In genomic region chr11:36679361-36679760, GRCm38 (mm10) we compare ENCODE assay signal across 21 mouse cellular contexts.
DNase-seq lines count a peak whose midpoint lies in the region; ATAC-seq and TF ChIP-seq lines count a peak whose summit lies in the region.
"Had no signal": no experiment of that assay in that cellular context is flagged by ENCODE, and none has a peak within 500 bp of the region (broad histone marks: within the 10 kb centered on the region; RNA-seq: fewer than 3 reads in every experiment).

No protein-coding gene starts in this region.

- ATAC-seq in hindbrain, embryonic 14.5 days (ENCODE audit: low FRiP score), result no peak
- peak; percentile 53; the same call in 1 of the 2 replicates for ATAC-seq in midbrain, embryonic 14.5 days (ENCODE audit: low FRiP score, low TSS enrichment)
- ATAC-seq in kidney, embryonic 14.5 days (ENCODE audit: low FRiP score, low TSS enrichment), result no peak
- ATAC-seq: intestine, embryonic 16.5 days had no signal

- 70% methylated on average over 2 of the region's 2 CpGs for WGBS in hindbrain, embryonic 14.5 days
- 20% methylated on average over 2 of the region's 2 CpGs for WGBS in midbrain, embryonic 14.5 days
- WGBS in kidney, embryonic 14.5 days, result 93% methylated on average over 2 of the region's 2 CpGs

- H3K4me2 ChIP-seq in hindbrain, embryonic 14.5 days (replicated peaks), result peak overlapping the region; percentile 65; the same call in 1 of the 2 replicates
- H3K4me2 ChIP-seq in midbrain, embryonic 14.5 days (ENCODE audit: low read length), result peak overlapping the region; percentile 66
- H3K4me2 ChIP-seq in kidney, embryonic 14.5 days (replicated peaks; ENCODE audit: low read depth, low read length), result no peak overlapping the region
- H3K4me2 ChIP-seq: heart, embryonic 12.5 days had no signal

- DNase-seq in heart, adult 11 months, result peak; percentile 78
- no peak for DNase-seq in heart, postnatal 36 days
- no peak for DNase-seq in hindbrain, embryonic 14.5 days (ENCODE audit: low spot score)
- DNase-seq in midbrain, embryonic 14.5 days, result peak; percentile 58
- DNase-seq in adrenal gland, adult (ENCODE audit: inconsistent age in 2 of 2, low spot score in 1 of 2), result no peak
- DNase-seq in heart, postnatal 4 days, result no peak
- DNase-seq: adrenal gland, postnatal 36 days; B cell, adult 2 months; cerebellum, adult 18-20 months; gastrocnemius, adult 2 months; heart, postnatal 14 days; left cerebral cortex, postnatal 4 days; lung, adult 18-20 months; lung, postnatal 14 days; right cerebral cortex, postnatal 14 days; spleen, adult 18-20 months had no signal

- H3K4me3 ChIP-seq in cortical plate, adult 2 months (ENCODE audit: insufficient read depth, low read length), result no peak overlapping the region
- H3K4me3 ChIP-seq in hindbrain, embryonic 14.5 days (replicated peaks; ENCODE audit: low read length), result no peak overlapping the region
- no peak overlapping the region for H3K4me3 ChIP-seq in midbrain, embryonic 14.5 days (replicated peaks; ENCODE audit: low read depth, low read length)
- H3K4me3 ChIP-seq in kidney, embryonic 14.5 days (ENCODE audit: low read length), result no peak overlapping the region
- H3K4me3 ChIP-seq: embryonic facial prominence, embryonic 10.5 days; gastrocnemius, adult 2 months; heart, embryonic 12.5 days had no signal

- no peaks in the 10 kb centered on the region for H3K27me3 ChIP-seq in hindbrain, embryonic 14.5 days (ENCODE audit: control insufficient read depth, insufficient read depth, low read length)
- no peaks in the 10 kb centered on the region for H3K27me3 ChIP-seq in midbrain, embryonic 14.5 days (ENCODE audit: control insufficient read depth, insufficient read depth, low read length)
- 0 out of 2 replicates have a peak, but pooled peaks cover 3% of the 10 kb centered on the region for H3K27me3 ChIP-seq in kidney, embryonic 14.5 days (ENCODE audit: control insufficient read depth, insufficient read depth, low read length)
- H3K27me3 ChIP-seq: heart, embryonic 12.5 days had no signal

- no peak for TF ChIP-seq CTCF in cortical plate, adult 2 months (IDR thresholded peaks at IDR 0.05; ENCODE audit: extremely low read depth, insufficient read depth, low read length)

- TF ChIP-seq POLR2A in cortical plate, adult 2 months (IDR thresholded peaks at IDR 0.05; ENCODE audit: extremely low read depth, insufficient read depth, low read length), result no peak

- H3K4me1 ChIP-seq in cortical plate, adult 2 months (ENCODE audit: control insufficient read depth, insufficient read depth, low read length), result peaks cover 3% of the 10 kb centered on the region
- peaks cover 12% of the 10 kb centered on the region; the same call in 1 of the 2 replicates for H3K4me1 ChIP-seq in hindbrain, embryonic 14.5 days (replicated peaks; ENCODE audit: control insufficient read depth, insufficient read depth, low read length)
- H3K4me1 ChIP-seq in midbrain, embryonic 14.5 days (ENCODE audit: control insufficient read depth, insufficient read depth, low read length), result peaks cover 23% of the 10 kb centered on the region
- H3K4me1 ChIP-seq in kidney, embryonic 14.5 days (ENCODE audit: control insufficient read depth, insufficient read depth, low read length), result no peaks in the 10 kb centered on the region

- intact Hi-C loops in heart, postnatal 36 days (cut with DNase I), result no loop called here

- peak overlapping the region; percentile 73; the same call in 1 of the 2 replicates for H3K27ac ChIP-seq in cortical plate, adult 2 months (ENCODE audit: insufficient read depth, low read length)
- H3K27ac ChIP-seq in hindbrain, embryonic 14.5 days, result peak overlapping the region; percentile 93
- H3K27ac ChIP-seq in midbrain, embryonic 14.5 days (replicated peaks; ENCODE audit: low read depth, low read length), result peak overlapping the region; percentile 96
- H3K27ac ChIP-seq in kidney, embryonic 14.5 days (ENCODE audit: low read depth, low read length), result no peak overlapping the region
- H3K27ac ChIP-seq: embryonic facial prominence, embryonic 10.5 days; gastrocnemius, adult 2 months had no signal

- H3K36me3 ChIP-seq in hindbrain, embryonic 14.5 days (replicated peaks; ENCODE audit: control insufficient read depth, insufficient read depth), result no peaks in the 10 kb centered on the region
- H3K36me3 ChIP-seq in midbrain, embryonic 14.5 days (ENCODE audit: control insufficient read depth, insufficient read depth, low read length), result no peaks in the 10 kb centered on the region
- no peaks in the 10 kb centered on the region for H3K36me3 ChIP-seq in kidney, embryonic 14.5 days (ENCODE audit: control insufficient read depth, insufficient read depth, low read length)
- H3K36me3 ChIP-seq: embryonic facial prominence, embryonic 10.5 days; heart, embryonic 12.5 days had no signal

- H3K9ac ChIP-seq in hindbrain, embryonic 14.5 days, result no peak overlapping the region
- no peak overlapping the region for H3K9ac ChIP-seq in midbrain, embryonic 14.5 days (replicated peaks; ENCODE audit: low read length)
- no peak overlapping the region for H3K9ac ChIP-seq in kidney, embryonic 14.5 days (ENCODE audit: low read depth, low read length)
- H3K9ac ChIP-seq: heart, embryonic 12.5 days had no signal

- H3K9me3 ChIP-seq in hindbrain, embryonic 14.5 days (ENCODE audit: control insufficient read depth, low read length), result no peaks in the 10 kb centered on the region
- H3K9me3 ChIP-seq in midbrain, embryonic 14.5 days (ENCODE audit: control insufficient read depth, low read length), result no peaks in the 10 kb centered on the region
- no peaks in the 10 kb centered on the region for H3K9me3 ChIP-seq in kidney, embryonic 14.5 days (ENCODE audit: control insufficient read depth, low read length)
- H3K9me3 ChIP-seq: embryonic facial prominence, embryonic 10.5 days; heart, embryonic 12.5 days had no signal

Comparison
In these comparisons a context has a peak if more than half of its experiments do, and no peak if none do; other contexts are left out.
1. DNase-seq: peak in heart, adult 11 months (single experiment) and midbrain, embryonic 14.5 days (single experiment); none in heart, postnatal 36 days (0 of 2), hindbrain, embryonic 14.5 days (single experiment), adrenal gland, adult (0 of 2) and heart, postnatal 4 days (single experiment).